Mouse (Mus musculus) skeletal muscle tissue, adult 2 months (tissue): Measurements from ENCODE around the gene Bicral.
"Not testable (repeated sequence)": the region's sequence is repeated elsewhere in the genome, so short reads cannot be mapped to it uniquely, and the experiment has no call there.

ENCODE experiments used
- DNase-seq: peaks from one replicate; pipeline ENCODE4 v3.0.0-alpha.2; 2012; ENCODE audit warnings: low read depth, low spot score

Bicral gene

DNA sequence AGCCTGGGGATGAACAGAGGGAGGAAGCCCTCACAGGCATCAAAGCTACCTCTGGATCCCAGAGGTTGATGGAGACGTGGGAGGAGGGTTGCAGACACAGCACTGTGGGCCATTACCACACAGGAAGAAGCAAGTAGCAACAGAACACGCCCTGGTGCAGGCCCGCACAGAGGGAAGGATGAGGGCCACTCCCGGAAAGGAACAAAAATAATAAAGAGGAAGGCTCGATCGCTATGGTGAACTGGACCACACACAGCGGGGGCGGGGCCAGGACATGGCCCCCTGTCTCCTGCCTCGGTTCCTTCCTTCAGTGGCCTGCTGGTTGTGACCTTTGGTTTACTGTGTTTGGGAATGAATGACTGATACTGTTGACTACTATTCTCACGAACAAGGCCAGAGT, 58.6 kb downstream of the Bicral start:
- DNase-seq, result no peak

- no peak for DNase-seq
Measured at GRCm38 (mm10) chr17:46797386-46797785, 60.9 kb downstream of the Bicral start.

DNA sequence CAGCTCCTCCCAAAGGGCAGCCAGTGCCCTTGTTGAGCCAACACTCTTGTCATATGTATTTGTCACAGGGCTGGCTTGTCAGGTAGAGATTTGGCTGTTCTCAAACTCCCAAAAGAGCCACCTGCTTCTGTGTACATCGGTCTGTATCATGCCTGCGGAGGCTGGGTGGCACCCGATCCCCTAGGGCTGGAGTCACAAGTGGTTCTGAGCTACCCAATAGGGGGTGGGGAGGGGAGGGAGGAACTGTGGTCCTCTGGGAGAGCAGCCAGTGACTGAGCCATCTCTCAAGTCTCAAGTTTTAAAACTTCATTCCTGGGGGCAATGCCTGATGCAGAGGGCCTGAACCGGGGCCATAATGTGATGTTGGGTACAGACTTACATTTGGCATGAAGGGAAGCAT, 61.5 kb downstream of the Bicral start:
- DNase-seq, result no peak

GRCm38 (mm10) chr17:46792963-46793362, 65.3 kb downstream of the Bicral start:
- DNase-seq, result no peak

DNA sequence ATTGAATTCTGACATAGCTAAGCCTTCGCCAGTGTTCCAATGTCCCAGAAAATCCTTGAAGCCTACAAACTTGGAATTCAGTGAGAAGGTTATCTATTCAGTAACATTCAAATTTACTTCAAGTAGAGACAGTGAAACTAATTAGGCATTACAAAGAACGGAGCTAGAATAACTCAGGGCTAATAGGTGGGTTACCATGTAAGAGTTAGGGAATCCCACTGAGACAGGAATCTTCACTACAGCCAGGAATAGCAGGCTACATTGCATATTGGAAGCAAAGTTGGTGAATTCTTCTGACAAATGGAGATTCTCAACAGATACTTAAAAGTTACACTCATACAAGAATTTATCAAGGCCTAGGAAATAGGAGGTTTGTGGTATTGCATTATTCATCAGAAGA, 70.3 kb downstream of the Bicral start:
- DNase-seq, result not testable (repeated sequence)

GRCm38 (mm10) chr17:46786952-46787351, 71.3 kb downstream of the Bicral start:
- DNase-seq, result no peak

- no peak for DNase-seq
Measured at GRCm38 (mm10) chr17:46783222-46783565, 75.1 kb downstream of the Bicral start.

DNA sequence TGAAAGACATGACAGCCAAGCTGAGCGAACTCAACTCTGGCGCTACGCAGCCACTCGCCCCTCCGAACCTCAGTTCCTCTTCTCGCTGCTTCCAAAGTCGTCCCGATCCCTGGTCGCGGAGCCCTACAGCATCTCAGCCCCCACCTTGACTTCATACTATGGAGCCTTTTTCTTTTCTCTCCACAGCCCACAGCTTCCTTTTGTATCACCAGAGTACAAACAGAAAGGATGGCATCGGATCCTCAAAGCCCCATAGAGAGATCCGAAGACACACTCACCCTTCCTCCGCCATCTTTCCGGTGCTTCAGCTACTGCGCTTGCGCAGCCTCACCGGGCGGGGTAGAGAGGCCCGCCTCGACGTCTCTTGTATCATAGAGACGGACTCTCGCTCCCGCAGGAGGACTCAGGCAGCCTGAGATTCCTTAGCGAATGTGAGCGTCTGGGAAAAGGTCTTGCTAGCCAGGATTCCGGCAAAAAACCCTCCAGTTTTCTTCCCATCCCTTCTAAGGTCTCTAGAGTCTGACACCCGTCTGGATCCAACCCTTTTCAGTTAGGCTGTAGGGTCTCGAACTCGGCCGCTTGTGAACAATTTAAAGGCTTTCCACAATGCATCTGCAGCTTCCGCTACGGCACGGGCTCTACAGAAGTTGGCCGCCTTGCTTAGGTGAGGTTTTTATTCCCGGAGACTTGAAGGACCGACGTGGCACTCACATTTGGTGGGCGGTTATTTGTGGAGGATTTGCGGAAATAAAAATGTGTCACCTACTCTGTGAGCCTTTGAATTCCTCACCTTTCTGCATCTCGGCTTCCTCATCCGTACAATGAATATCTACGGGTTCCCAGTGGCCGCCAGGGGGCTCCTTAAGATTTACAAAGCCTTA, 75.7 kb downstream of the Bicral start, which contains the start of gene Rpl7l1:
TSS of gene Rpl7l1 (minus strand) at position 332 of the 881 bp plus-strand sequence.
- peak; percentile 91 for DNase-seq

GRCm38 (mm10) chr17:46781876-46782275, 76.4 kb downstream of the Bicral start:
- DNase-seq, result no peak

DNA sequence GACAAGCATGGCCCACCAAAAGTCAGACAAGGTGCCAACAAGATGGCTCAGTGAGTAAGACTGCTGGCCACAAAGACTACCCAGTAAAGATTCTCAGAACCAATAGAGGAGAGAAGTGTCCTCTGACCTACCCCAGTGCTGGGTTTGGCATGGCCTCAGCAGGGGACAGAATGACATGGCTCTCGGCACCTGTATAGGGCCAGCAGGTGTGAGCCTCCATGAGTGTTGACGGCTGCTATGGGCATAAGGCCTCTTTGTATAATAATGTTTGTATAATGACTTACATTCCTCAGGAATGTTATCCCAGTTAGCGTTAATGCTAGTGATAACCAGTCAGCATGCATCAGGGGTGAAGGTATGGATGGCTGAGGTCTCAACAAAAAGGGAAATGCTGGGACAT, 82.2 kb downstream of the Bicral start:
- no peak for DNase-seq

GRCm38 (mm10) chr17:46775070-46775469, 83.2 kb downstream of the Bicral start:
- no peak for DNase-seq

DNA sequence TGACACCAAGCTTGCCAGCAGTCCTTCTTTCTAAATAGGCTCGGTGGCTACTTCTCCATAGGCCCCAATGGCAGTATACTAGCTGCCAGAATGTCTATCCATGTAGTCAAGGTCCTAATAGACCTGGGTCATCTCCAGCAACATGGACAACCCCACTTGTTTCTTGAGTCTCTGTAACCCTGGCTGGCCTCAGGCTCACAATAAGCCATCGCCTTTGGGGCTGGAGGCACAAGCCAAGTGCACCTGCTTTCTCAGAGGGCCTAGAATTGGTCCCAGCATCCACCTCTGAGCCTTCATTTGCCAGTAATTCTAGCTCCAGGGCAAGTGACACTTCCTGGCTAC, 84.2 kb downstream of the Bicral start:
- DNase-seq, result no peak

DNA sequence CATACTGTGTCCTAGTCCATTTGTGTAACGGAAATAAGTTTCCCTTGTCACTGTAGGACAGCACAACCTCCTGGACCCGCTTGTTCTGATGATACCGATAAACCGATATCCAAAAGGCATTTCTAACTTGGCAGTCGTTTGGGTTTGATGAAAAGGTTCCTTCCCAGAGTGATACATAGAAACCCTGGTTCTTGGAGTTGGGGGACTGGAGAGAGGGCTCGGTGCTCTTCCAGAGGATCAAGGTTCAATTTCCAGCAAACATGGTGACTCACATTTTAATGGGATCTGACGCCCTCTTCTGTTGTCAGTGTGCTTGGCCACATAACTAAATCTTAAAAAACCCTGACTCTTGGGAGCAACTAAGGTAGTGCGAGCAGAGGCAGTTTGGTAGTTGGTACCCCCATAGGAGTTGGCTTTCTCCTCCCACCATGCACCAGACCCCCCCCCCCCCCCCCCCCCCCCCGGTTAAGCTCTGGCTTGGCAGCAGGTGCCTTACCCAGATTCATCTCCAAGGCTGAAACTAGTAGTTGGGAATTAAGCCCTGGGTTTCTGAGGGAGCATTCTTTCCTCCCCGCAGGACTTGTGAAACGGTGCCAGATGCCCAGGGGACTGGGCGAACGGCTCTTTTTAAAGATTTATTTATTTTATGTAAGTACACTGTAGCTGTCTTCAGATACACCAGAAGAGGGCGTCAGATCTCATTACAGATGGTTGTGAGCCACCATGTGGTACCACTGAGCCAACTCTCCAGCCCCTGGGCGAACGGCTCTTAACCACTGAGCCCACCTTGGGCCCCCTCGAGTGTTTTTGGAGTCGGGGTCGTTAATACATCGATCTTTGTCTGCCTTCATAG, 84.8 kb downstream of the Bicral start:
- peak; percentile 18 for DNase-seq

DNA sequence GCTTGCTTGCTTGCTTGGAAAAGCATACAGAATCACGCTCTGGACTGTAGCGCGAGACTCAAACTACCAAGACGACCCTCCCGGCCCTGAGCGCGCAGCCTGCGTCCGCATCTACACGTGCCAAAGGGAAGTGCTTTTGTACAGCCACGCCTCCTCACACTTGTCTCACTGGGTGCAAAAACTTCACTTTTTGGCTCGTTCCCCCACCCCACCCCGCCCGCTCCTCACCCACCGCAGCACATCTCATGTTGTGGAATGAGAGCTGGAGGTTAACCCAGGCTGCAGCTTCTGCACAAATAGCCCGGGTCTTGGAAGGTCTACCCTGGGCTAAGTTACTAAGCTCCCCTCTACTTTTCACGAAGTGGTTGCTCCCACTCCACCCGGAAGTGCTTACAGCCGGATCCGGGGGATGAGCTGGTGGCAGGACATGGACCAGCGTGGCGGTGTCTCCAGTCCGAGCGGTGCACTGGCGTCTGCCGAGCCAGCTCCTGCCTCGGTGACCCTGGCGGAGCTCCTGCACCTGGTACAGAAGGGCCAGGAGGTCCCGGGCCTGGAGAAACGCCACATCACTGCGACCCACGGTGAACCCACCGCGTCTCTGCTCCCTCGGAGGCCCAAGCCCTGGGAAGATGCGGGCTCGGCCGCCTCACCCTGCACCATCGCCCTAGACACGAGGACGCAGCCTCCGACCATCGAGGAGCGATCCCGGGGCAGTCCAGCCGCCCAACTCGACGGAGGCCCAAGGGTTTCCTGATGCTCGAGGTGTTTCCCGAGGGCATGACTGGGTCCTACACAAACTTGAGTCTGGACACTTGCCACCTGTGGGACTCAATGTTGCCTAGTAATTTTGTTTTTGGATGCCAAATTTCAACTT, 85.6 kb downstream of the Bicral start, which contains the start of gene 2310039H08Rik:
TSS of gene 2310039H08Rik (plus strand) at position 232 of the 874 bp plus-strand sequence.
- peak; percentile 73 for DNase-seq

DNA sequence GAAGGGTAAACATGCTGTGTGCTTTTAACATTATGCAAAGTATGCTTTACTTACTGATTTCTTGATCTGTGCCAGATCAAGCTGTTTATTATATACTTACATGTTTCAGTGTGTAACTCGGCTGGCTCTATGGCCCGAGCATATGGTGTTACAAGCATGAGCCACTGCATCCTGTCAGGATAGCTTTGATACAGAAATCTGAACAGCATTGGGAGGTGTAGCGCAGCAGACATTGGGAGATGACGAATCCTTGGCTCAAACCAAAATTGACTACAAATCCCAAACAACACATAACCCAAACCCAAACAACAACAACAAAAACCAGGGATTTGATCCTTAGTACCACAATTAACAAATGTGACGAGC, 86.3 kb downstream of the Bicral start:
- peak; percentile 17 for DNase-seq

DNA sequence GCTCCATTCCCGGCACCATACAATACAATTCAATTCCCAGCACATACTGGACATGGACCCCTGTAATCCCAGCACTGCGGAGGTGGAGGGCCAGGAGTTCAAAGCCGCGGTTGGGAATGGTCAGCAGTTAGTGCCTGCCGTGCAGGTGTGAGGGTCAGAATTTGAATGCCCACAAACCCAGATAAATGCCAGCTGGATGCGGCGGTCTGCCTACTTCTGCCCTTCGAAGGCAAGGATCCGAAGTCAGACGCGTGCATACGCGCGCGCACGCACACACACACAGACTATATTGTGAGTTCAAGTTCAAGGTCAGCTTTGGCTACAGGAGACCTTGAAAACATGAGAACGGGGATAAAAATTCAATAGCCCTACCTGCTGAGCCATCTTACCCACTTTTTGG, 86.7 kb downstream of the Bicral start:
- DNase-seq, result no peak

DNA sequence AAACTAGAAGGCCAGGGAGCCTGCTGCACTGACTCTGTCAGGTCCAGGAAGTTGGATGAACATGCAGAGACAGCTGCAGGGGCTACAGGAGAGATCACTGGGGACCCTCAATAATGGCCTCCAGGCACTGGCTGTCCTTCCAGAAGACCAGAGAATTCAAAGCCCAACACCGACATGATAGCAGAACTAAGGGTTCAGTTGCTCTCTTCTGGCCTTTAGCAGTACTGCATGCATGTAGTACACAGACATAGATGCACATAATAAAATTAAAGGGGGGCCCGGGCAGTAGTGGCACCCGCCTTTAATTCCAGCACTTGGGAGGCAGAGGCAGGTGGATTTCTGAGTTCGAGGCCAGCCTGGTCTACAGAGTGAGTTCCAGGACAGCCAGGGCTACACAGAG, 87.3 kb downstream of the Bicral start:
- DNase-seq, result no peak

DNA sequence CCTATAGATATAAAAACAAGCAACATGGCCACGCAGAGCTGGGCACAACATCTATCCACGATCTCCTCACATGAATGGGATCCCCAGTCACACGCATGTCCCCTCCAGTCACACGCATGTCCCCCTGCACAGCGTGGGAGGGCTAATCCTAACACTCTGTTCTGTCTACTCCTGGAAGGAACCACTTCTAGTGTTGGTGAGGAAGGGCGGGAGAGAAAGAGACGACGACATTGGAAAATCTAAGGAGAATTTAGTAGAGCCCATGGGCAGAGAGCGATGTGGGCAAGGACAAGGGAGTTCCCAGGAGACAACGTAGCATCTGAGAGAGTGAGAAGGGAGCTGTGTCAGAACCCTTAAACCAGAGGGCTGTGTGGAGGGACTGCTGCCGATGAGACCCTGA, 87.7 kb downstream of the Bicral start:
- DNase-seq, result no peak

DNA sequence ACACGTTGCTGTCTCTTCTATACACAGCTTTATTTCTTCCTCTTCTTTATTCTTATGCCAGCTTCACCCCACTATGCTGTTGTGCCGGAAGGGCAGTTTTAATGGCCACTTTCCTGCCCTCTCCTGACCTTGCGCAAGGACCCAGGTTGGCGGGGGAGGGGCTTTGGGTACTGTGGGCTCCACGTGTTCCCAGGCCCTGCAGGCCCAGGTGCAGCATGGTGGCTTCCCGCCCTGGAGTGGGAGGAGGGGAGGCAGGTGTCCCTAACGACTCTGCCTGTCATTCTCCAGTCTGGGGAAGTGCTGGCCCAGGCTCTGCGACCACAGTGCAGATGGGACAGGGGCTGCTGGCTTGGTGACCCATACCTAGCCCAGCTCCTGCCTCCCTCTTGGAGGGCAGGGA, 90.4 kb downstream of the Bicral start:
- DNase-seq, result no peak

GRCm38 (mm10) chr17:46764916-46765315, 93.4 kb downstream of the Bicral start:
- not testable (repeated sequence) for DNase-seq

- DNase-seq, result no peak
Measured at GRCm38 (mm10) chr17:46763544-46763943, 94.7 kb downstream of the Bicral start, which contains the start of gene Ptcra. Gene Ptcra, minus strand, starts transcription at chr17:46763712.

DNA sequence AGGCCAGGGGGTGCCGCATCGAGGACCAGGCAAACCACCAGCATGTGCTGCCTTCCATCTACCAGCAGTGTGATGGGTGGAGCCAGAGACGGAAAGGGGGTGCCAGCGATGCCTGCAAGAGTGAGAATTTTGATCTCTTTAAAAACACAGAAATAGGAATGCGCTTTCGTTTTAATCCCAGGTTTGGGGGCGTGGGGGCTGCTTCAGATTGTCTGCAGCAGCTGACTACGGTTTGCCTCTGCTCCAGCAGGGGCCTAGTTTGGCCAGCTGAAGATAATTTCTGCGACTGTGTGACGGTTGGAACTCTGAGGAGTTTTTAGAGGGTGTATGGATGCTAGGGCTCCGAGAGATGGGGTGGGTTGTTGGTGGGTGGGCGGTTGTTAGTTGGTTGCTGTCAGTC, 99.5 kb downstream of the Bicral start:
- DNase-seq, result no peak
